Mouse (Mus musculus): ENCODE measurements at regions not wholly inside any gene's neighbourhood (a gene's known extent, or its start where the extent isn't known, plus 50 kb on each side); places are given as distances from the start of the nearest gene placed in this dataset.

DNA sequence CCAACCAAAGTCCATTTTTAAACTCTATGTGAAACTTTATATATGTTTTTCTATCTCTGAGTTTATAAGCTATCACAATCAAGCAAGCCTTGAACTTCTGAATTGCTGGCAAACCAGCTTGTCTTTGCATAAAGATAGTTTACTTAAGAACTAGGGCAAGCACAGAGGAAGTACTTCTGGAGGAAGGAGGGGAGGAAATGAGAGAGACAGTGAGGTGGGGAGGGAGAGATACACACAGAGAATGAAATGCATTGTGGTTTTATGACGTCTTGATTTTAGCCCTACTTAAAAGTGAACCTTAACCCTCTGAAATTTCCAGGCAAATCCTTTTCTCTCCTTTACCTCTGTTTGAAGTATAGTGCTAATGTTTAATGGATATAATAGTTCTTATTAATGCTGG, 421.0 kb downstream of the Hs3st1 start:
- ATAC-seq (ENCODE audit: extremely low read depth, insufficient number of reproducible peaks, low FRiP score, low TSS enrichment), result no peak
- H3K36me3 ChIP-seq, result no peaks in the 10 kb centered on the region

DNA sequence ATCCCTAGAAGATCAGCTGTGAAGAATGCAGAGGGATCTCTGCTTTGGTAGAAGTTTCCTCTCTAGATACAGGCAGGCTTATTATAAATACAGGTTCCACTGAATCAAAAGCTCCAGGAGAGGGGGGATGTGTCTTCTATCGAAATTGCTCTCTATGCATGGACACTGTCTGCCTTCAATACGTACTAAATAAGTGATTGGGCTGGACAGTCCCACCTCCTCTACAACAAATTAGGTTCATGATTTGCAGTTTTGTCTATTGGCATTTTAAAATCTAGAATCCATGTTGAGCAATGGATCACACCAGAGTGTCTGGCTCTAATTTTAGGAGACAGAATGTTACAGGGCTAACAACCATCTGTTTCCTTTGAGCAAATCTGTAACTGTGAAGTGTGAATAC, 429.9 kb downstream of the Hs3st1 start:
- Histone ChIP-seq H3K27me3 (replicated peaks) (no peaks in the 10 kb centered on the region), H3K4me1 (no peaks in the 10 kb centered on the region), H3K9ac (no peak overlapping the region), H3K36me3 (no peaks in the 10 kb centered on the region), H3K27ac (replicated peaks) (no peak overlapping the region), H3K9me3 (no peaks in the 10 kb centered on the region), H3K4me3 (no peak overlapping the region), H3K4me2 (no peak overlapping the region)
- WGBS, result 71% methylated on average over 2 of the region's 2 CpGs
- no peak for ATAC-seq (ENCODE audit: extremely low read depth, insufficient number of reproducible peaks, low FRiP score, low TSS enrichment)

More for the DNA sequence above, 421.0 kb downstream of the Hs3st1 start:
- 45% methylated on average over 1 of the region's 1 CpGs for WGBS
- Histone ChIP-seq H3K27ac (replicated peaks) (no peak overlapping the region), H3K27me3 (replicated peaks) (no peaks in the 10 kb centered on the region), H3K4me2 (no peak overlapping the region), H3K9ac (no peak overlapping the region), H3K4me3 (no peak overlapping the region), H3K9me3 (no peaks in the 10 kb centered on the region), H3K4me1 (no peaks in the 10 kb centered on the region)

DNA sequence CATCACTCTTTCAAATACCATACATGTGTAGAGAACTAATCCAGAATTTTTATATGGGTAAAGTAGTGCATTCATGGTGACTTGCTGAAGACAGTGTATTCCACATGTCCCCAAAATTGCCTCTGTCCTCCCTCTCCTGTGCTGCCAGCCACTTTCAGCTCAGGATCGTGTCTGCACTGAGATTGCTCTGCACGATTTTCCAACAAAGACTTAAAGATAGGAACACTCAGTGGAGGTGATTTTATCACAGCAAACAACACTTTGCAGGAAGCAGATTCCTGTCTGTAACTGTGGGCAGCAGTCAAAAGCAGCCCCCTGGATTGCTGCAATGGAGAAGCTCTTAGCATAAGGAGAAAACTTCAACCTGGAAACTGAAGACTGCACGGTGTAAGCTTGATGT, 438.8 kb downstream of the Hs3st1 start:
- Histone ChIP-seq H3K27me3 (replicated peaks) (no peaks in the 10 kb centered on the region), H3K9me3 (no peaks in the 10 kb centered on the region), H3K36me3 (no peaks in the 10 kb centered on the region), H3K27ac (replicated peaks) (no peak overlapping the region), H3K9ac (no peak overlapping the region), H3K4me2 (no peak overlapping the region), H3K4me1 (no peaks in the 10 kb centered on the region), H3K4me3 (no peak overlapping the region)
- WGBS, result 34% methylated on average over 3 of the region's 3 CpGs
- no peak for ATAC-seq (ENCODE audit: extremely low read depth, insufficient number of reproducible peaks, low FRiP score, low TSS enrichment)

DNA sequence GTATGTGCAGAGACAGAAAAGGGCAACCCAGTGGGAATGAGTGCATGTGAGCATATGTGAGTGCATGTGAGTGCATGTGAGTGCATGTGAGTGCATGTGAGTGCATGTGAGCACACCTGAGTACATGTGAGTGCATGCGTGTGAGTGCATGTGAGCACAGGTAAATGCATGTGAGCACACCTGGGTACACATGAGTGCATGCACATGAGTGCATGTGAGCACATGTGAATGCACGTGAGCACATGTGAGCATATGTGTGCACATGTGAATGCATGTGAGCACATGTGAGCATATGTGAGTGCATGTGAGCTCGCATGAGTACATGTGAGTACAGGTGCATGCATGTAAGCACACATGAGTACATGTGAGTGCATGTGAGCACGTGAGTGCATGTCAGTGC, 434.6 kb upstream of the Clnk start:
- Histone ChIP-seq H3K27me3 (replicated peaks) (no peaks in the 10 kb centered on the region), H3K9ac (no peak overlapping the region), H3K4me2 (no peak overlapping the region), H3K4me1 (no peaks in the 10 kb centered on the region), H3K27ac (replicated peaks) (no peak overlapping the region), H3K36me3 (no peaks in the 10 kb centered on the region), H3K9me3 (no peaks in the 10 kb centered on the region), H3K4me3 (no peak overlapping the region)
- no peak for ATAC-seq (ENCODE audit: extremely low read depth, insufficient number of reproducible peaks, low FRiP score, low TSS enrichment)
- 76% methylated on average over 4 of the region's 4 CpGs for WGBS

DNA sequence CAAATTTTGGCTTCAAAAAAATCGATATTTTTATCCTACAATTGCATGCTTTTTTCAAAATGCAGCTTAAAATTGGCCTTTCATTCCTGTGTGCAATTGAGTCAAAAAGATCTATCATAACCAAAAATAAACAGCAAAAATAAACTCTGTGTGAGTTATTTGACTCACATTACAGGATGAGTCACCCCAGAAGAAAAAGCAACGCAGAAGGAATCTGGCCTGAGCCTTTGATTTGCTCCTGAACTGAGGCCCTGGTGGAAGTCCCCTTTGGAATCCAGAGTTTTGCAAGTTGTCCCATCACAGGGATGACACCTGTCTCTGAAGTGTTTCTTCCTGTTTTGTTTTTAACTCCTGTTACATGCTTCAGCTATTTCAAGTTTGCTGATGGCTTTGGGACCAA, 429.2 kb upstream of the Clnk start:
- H3K27me3 ChIP-seq (replicated peaks), result no peaks in the 10 kb centered on the region
- H3K4me3 ChIP-seq, result no peak overlapping the region
- H3K36me3 ChIP-seq, result no peaks in the 10 kb centered on the region
- no peak for ATAC-seq (ENCODE audit: extremely low read depth, insufficient number of reproducible peaks, low FRiP score, low TSS enrichment)
- H3K4me1 ChIP-seq, result no peaks in the 10 kb centered on the region
- 63% methylated on average over 2 of the region's 2 CpGs for WGBS
- no peak overlapping the region for H3K9ac ChIP-seq
- no peaks in the 10 kb centered on the region for H3K9me3 ChIP-seq
- no peak overlapping the region for H3K27ac ChIP-seq (replicated peaks)
- H3K4me2 ChIP-seq, result no peak overlapping the region

DNA sequence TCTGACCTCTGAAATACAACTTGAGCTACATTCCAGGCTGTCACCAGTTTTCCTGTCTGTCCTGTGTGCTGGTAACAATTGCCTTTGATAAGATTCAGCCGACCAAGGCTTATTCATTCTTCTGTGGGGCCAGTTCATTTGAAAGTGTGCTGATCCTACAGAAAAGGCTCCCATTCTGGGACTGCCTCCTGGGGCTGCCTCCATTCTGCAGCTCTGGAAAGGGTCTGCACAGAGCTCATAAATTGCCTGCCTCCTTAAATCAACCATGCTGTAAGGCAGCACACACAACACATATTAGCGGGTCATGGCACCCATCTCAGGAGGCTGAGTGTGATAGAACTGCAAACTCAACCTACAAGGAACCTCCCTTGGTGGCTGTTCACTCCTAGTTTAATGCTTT, 416.2 kb upstream of the Clnk start:
- H3K4me1 ChIP-seq, result peaks cover 12% of the 10 kb centered on the region
- no peaks in the 10 kb centered on the region for H3K27me3 ChIP-seq (replicated peaks)
- ATAC-seq (ENCODE audit: extremely low read depth, insufficient number of reproducible peaks, low FRiP score, low TSS enrichment), result no peak
- H3K9ac ChIP-seq, result no peak overlapping the region
- no peak overlapping the region; the same call in 1 of the 2 replicates for H3K27ac ChIP-seq (replicated peaks)
- no peak overlapping the region for H3K4me3 ChIP-seq
- no peaks in the 10 kb centered on the region for H3K9me3 ChIP-seq
- H3K4me2 ChIP-seq, result no peak overlapping the region
- no peaks in the 10 kb centered on the region for H3K36me3 ChIP-seq
- 35% methylated on average over 2 of the region's 2 CpGs for WGBS

DNA sequence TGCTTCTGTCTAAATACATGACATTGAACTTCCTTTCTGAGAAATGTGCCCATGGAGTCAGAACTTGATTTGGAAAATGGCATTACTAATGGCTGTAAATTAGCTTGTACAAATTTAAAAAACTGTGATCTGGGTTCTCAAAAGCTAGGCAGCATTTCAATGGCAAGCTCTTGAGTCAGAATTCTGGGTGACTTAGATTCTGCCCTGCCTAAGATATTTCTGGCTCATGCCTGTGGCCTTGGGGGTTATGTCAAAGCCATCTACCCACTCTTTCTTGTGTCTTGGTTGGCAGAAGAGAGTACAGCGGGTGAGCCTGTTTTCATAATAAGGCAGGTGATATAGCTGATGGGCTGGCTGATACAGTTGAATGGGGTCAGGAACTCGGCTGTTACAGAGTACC, 404.4 kb upstream of the Clnk start:
- no peak overlapping the region for H3K4me3 ChIP-seq
- H3K9ac ChIP-seq, result no peak overlapping the region
- H3K27me3 ChIP-seq (replicated peaks), result no peaks in the 10 kb centered on the region
- WGBS, result 71% methylated on average over 2 of the region's 2 CpGs
- no peak overlapping the region for H3K4me2 ChIP-seq
- ATAC-seq (ENCODE audit: extremely low read depth, insufficient number of reproducible peaks, low FRiP score, low TSS enrichment), result no peak
- H3K27ac ChIP-seq (replicated peaks), result no peak overlapping the region
- no peaks in the 10 kb centered on the region for H3K4me1 ChIP-seq
- no peaks in the 10 kb centered on the region for H3K36me3 ChIP-seq
- no peaks in the 10 kb centered on the region for H3K9me3 ChIP-seq

DNA sequence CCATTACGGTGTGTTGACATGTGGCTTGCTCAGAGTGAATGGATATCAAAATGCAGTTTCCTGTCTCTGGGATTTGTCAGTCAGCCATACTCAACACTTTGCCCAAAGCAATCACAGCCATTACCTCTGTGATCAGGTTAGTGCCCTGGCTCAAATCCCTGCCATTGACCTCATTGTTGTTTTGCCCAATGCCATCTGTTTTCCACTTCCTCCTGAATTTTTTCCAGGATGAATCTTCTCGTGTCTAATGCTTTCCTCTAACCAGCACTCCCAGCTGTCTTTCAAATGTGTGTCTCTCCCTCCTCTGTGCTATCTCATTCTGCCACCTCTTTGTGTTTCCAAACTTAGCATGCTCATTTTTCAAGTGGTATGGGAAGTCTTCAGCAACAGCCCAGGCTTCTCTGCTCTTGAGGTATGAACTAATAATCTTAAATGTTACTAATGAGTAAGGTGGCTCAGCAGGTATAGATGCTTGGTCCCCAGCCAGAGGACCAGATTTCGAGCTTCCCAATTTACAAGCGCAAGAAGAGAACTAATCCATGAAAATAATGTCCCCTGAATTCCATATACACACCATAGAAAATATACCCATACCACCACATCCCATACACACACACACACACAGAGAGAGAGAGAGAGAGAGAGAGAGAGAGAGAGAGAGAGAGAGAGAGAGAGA, 397.2 kb upstream of the Clnk start:
- 45% methylated on average over 4 of the region's 4 CpGs for WGBS
- H3K9ac ChIP-seq, result no peak overlapping the region
- H3K27me3 ChIP-seq (replicated peaks), result no peaks in the 10 kb centered on the region
- no peaks in the 10 kb centered on the region for H3K9me3 ChIP-seq
- no peaks in the 10 kb centered on the region for H3K36me3 ChIP-seq
- H3K4me3 ChIP-seq, result no peak overlapping the region
- no peak overlapping the region for H3K4me2 ChIP-seq
- H3K27ac ChIP-seq (replicated peaks), result 0 out of 2 replicates have a peak overlapping the region, but pooled peaks have one; percentile 24
- peaks cover 9% of the 10 kb centered on the region for H3K4me1 ChIP-seq
- no peak for ATAC-seq (ENCODE audit: extremely low read depth, insufficient number of reproducible peaks, low FRiP score, low TSS enrichment)

DNA sequence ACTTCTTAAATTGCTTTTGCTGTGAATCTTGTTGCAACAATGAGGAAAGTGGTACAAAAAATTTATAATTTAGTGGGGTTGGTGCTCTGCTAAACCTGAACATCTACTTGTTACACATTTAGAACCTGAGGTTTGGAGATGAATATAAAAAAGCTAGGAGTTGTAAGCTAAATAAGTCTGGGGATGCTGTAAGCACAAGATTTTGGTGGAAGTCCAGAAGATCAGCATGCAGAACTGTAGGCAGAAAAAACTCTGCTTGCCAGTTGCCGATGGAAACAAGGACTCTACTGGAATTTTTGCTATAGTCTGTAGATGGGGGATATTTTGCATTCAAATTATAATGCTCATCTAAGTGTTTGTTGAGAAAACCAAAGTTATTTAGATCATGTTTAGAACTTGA, 390.5 kb upstream of the Clnk start:
- no peak overlapping the region for H3K4me2 ChIP-seq
- H3K4me3 ChIP-seq, result no peak overlapping the region
- no peak for ATAC-seq (ENCODE audit: extremely low read depth, insufficient number of reproducible peaks, low FRiP score, low TSS enrichment)
- H3K27me3 ChIP-seq (replicated peaks), result no peaks in the 10 kb centered on the region
- H3K9me3 ChIP-seq, result no peaks in the 10 kb centered on the region
- no peaks in the 10 kb centered on the region for H3K36me3 ChIP-seq
- H3K4me1 ChIP-seq, result no peaks in the 10 kb centered on the region
- no peak overlapping the region for H3K9ac ChIP-seq
- 83% methylated on average over 1 of the region's 1 CpGs for WGBS
- H3K27ac ChIP-seq (replicated peaks), result no peak overlapping the region

DNA sequence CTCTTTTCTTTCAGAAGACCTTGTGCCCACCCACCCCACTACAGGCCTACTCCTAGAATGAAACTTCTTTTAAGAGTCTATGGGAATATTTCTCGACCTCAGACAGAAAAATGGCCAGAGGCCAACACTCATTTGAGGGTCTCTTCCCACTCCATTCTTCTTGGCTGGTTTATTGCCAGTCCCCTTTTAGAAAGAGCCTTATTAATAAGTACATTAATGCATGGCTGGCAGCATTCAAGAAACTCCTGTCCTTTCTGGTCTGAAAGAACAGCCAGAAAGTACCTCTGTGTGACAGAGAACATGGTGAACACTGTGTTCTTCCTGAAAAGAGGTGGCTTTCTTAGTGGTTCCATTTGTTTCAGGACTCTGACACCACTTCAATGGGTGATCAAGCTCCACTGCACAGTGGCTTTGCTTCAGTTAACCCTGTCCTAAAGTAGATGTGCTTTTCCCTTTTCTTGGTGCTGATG, 384.1 kb upstream of the Clnk start:
- Histone ChIP-seq H3K9me3 (no peaks in the 10 kb centered on the region), H3K27ac (replicated peaks) (no peak overlapping the region), H3K4me2 (no peak overlapping the region), H3K27me3 (replicated peaks) (no peaks in the 10 kb centered on the region), H3K4me3 (no peak overlapping the region), H3K9ac (no peak overlapping the region), H3K4me1 (no peaks in the 10 kb centered on the region), H3K36me3 (no peaks in the 10 kb centered on the region)
- WGBS, result 48% methylated on average over 1 of the region's 1 CpGs
- ATAC-seq (ENCODE audit: extremely low read depth, insufficient number of reproducible peaks, low FRiP score, low TSS enrichment), result no peak

DNA sequence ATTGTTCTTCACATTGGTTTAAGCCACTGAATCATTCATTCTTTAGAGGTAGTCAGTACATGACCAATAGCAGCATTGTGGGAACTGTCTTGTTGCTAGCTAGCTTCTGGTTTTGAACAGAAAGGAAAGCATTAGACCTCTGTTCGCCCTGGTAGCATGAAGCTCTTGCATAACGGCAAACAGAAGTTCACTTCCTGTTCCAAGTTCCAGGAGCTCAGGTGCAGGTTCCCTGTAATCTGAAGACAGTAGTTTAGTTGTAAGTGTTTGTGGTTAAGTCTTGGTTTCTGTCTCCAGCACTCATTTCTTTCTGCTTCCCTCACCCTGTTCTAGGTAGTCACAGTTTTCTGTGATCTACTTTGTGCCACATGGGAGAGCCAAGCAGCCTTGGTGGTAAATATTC, 381.1 kb upstream of the Clnk start:
- H3K4me1 ChIP-seq, result no peaks in the 10 kb centered on the region
- WGBS, result 83% methylated on average over 2 of the region's 2 CpGs
- no peak overlapping the region for H3K4me3 ChIP-seq

DNA sequence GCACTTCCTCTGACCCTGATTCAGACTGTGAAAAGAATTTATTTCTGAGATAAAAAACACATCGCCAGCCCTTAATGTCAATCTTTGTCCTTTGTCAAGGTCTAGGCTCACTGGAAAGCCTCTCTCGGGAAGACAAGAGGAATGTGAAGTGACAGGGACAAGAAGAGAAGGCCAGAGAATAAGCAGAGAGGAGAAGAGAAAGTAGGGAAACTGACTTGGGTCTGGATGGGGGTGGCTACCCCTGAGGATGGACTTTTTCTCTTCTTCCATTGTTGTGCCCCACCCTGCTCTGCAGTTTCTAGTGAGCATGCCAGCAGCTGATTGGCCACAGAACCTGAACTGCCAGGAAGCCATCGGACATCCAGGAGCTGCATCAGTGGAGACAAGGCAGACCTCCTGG, 375.6 kb upstream of the Clnk start:
- no peaks in the 10 kb centered on the region for H3K27me3 ChIP-seq (replicated peaks)
- ATAC-seq (ENCODE audit: extremely low read depth, insufficient number of reproducible peaks, low FRiP score, low TSS enrichment), result no peak
- no peaks in the 10 kb centered on the region for H3K4me1 ChIP-seq
- H3K9ac ChIP-seq, result no peak overlapping the region
- H3K4me3 ChIP-seq, result no peak overlapping the region
- H3K4me2 ChIP-seq, result no peak overlapping the region
- no peak overlapping the region for H3K27ac ChIP-seq (replicated peaks)
- no peaks in the 10 kb centered on the region for H3K9me3 ChIP-seq
- no peaks in the 10 kb centered on the region for H3K36me3 ChIP-seq
- 32% methylated on average over 3 of the region's 3 CpGs for WGBS

More for the DNA sequence above, 381.1 kb upstream of the Clnk start:
- ATAC-seq (ENCODE audit: extremely low read depth, insufficient number of reproducible peaks, low FRiP score, low TSS enrichment), result no peak
- Histone ChIP-seq H3K9me3 (no peaks in the 10 kb centered on the region), H3K4me2 (no peak overlapping the region), H3K9ac (no peak overlapping the region), H3K27ac (replicated peaks) (no peak overlapping the region), H3K27me3 (replicated peaks) (no peaks in the 10 kb centered on the region), H3K36me3 (no peaks in the 10 kb centered on the region)

Data from heart, embryonic 13.5 days (tissue).